Mouse (Mus musculus): ENCODE data around the gene Ahcyl2.

DNA sequence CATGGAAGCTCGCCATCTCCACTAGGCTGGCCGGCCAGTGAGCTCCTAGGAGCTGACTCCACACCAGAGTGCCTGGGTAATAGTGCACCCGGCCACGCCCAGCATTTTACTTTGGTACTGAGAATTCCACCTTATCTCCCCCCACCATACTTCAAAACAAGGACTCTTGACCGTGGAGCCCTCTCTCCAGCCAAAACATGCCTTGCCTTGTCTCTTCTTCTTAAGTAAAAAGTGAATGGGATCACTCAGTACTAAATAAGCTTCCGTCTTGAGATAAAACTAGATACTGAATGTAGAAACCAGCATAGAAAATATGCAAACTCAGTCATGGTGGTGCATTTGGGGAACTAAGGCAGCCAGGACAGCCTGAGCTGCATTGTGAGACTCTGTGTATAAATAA lies 90.8 kb downstream of the Ahcyl2 start:
- no peak for TF ChIP-seq CTCF (IDR thresholded peaks at IDR 0.05)
- no peak for TF ChIP-seq EP300 (IDR thresholded peaks at IDR 0.05)

Measured in lung, postnatal 0 days (tissue).